ENCODE assay signal across 8 mouse cellular contexts in genomic region chr17:32536867-32537250, GRCm38 (mm10). TPM values are rescaled to one million over a fixed set of nuclear protein-coding genes. Genes with fewer than 3 reads are reported as not detected.
DNase-seq lines count a peak whose midpoint lies in the region; ATAC-seq and TF ChIP-seq lines count a peak whose summit lies in the region.

No protein-coding gene starts in this region.

- TF ChIP-seq POLR2A in bone marrow macrophage, adult 2 months (IDR thresholded peaks at IDR 0.05; ENCODE audit: borderline replicate concordance, low read depth, low read length), result no peak

- WGBS in limb, embryonic 12.5 days, result 60% methylated on average over 5 of the region's 5 CpGs
- WGBS in neural tube, embryonic 15.5 days, result 63% methylated on average over 5 of the region's 5 CpGs

- peak overlapping the region; percentile 64 for H3K4me2 ChIP-seq in limb, embryonic 12.5 days
- H3K4me2 ChIP-seq in neural tube, embryonic 15.5 days, result peak overlapping the region; percentile 67

- TF ChIP-seq CTCF in gastrocnemius, adult 2 months (IDR thresholded peaks at IDR 0.05), result no peak
- TF ChIP-seq CTCF in bone marrow macrophage, adult 2 months (IDR thresholded peaks at IDR 0.05; ENCODE audit: low read depth, low read length), result no peak

- peak; percentile 37; the same call in 1 of the 2 replicates for ATAC-seq in granulocyte monocyte progenitor cell, adult 5-6 weeks (replicated peaks; ENCODE audit: poor library complexity, severe bottlenecking)
- no peak for ATAC-seq in limb, embryonic 12.5 days (ENCODE audit: insufficient number of reproducible peaks, insufficient read depth, low FRiP score, low TSS enrichment, low read depth)
- ATAC-seq in neural tube, embryonic 15.5 days (ENCODE audit: low FRiP score), result no peak

- H3K27me3 ChIP-seq in limb, embryonic 12.5 days, result no peaks in the 10 kb centered on the region
- H3K27me3 ChIP-seq in neural tube, embryonic 15.5 days (replicated peaks), result no peaks in the 10 kb centered on the region

- H3K9me3 ChIP-seq in limb, embryonic 12.5 days, result no peaks in the 10 kb centered on the region
- no peaks in the 10 kb centered on the region for H3K9me3 ChIP-seq in neural tube, embryonic 15.5 days (replicated peaks)

- H3K9ac ChIP-seq in limb, embryonic 12.5 days (replicated peaks), result peak overlapping the region; percentile 59
- peak overlapping the region; percentile 42 for H3K9ac ChIP-seq in neural tube, embryonic 15.5 days (replicated peaks)

- no peak for DNase-seq in gastrocnemius, adult 2 months
- DNase-seq in gastrocnemius, adult 8-10 months (ENCODE audit: low spot score in 2 of 2), result no peak
- DNase-seq in ovary, postnatal 14 days (ENCODE audit: low spot score), result no peak
- DNase-seq in frontal cortex, adult 2 months (ENCODE audit: extremely low spot score in 1 of 2, low spot score in 1 of 2), result no peak

- intact Hi-C loops in gastrocnemius, adult 2 months (cut with DNase I), result no loop called here

- H3K27ac ChIP-seq in gastrocnemius, adult 2 months, result peak overlapping the region; percentile 75
- H3K27ac ChIP-seq in bone marrow macrophage, adult 2 months (ENCODE audit: insufficient read depth, low read depth, low read length), result 0 out of 2 replicates have a peak overlapping the region, but pooled peaks have one; percentile 17
- H3K27ac ChIP-seq in limb, embryonic 12.5 days, result peak overlapping the region; percentile 35; the same call in 1 of the 2 replicates
- H3K27ac ChIP-seq in neural tube, embryonic 15.5 days (replicated peaks), result peak overlapping the region; percentile 28; the same call in 1 of the 2 replicates

- H3K36me3 ChIP-seq in limb, embryonic 12.5 days, result no peaks in the 10 kb centered on the region
- no peaks in the 10 kb centered on the region for H3K36me3 ChIP-seq in neural tube, embryonic 15.5 days

- peaks cover 19% of the 10 kb centered on the region for H3K4me1 ChIP-seq in bone marrow macrophage, adult 2 months (ENCODE audit: control insufficient read depth, insufficient read depth, low read length)
- peaks cover 9% of the 10 kb centered on the region for H3K4me1 ChIP-seq in limb, embryonic 12.5 days (replicated peaks)
- peaks cover 14% of the 10 kb centered on the region for H3K4me1 ChIP-seq in neural tube, embryonic 15.5 days

- H3K4me3 ChIP-seq in gastrocnemius, adult 2 months, result peak overlapping the region; percentile 69
- H3K4me3 ChIP-seq in bone marrow macrophage, adult 2 months (ENCODE audit: insufficient read depth, low read length), result peak overlapping the region; percentile 69
- peak overlapping the region; percentile 52 for H3K4me3 ChIP-seq in limb, embryonic 12.5 days (replicated peaks)
- H3K4me3 ChIP-seq in neural tube, embryonic 15.5 days (replicated peaks), result peak overlapping the region; percentile 47

RNA-seq across cellular contexts. Expression of gene Cyp4f16, which starts 0.5 kb away (rescaled TPM):
- total RNA-seq in gastrocnemius, adult 2 months (2021), result 1 to 10 TPM; 1.1 to 2.3 TPM
- 1 to 10 TPM in 2 of 4 experiments, under 1 TPM in 2; 0.48 to 1.9 (median 1.2) TPM for total RNA-seq in gastrocnemius, adult 8-10 months (2022)
- polyA plus RNA-seq in bone marrow macrophage, adult 2 months (2012; ENCODE audit: insufficient read depth, insufficient read length, missing spikeins), result 52.2 and 53.6 TPM in 2 replicates
- total RNA-seq in granulocyte monocyte progenitor cell, adult 5-6 weeks (2014; fragmentation: Nextera tagmentation), result 10.5 and 17.7 TPM in 2 replicates
- 10.2 and 11.0 TPM in 2 replicates for total RNA-seq in granulocyte monocyte progenitor cell, adult 5-6 weeks (2017)
- 23.8 and 26.6 TPM in 2 replicates for polyA plus RNA-seq in limb, embryonic 12.5 days (2016; fragmentation: Nextera tagmentation; extraction: Ambion mirVana)
- polyA plus RNA-seq in neural tube, embryonic 15.5 days (2015; fragmentation: Nextera tagmentation; extraction: Ambion mirVana), result 19.1 and 19.4 TPM in 2 replicates
- polyA plus RNA-seq in frontal cortex, adult 2 months (2012; rRNA removed), result 13.0 and 13.4 TPM in 2 replicates

RNA-seq across cellular contexts. Expression of gene Cyp4f17, which starts 31.0 kb away (rescaled TPM):
- total RNA-seq in gastrocnemius, adult 2 months (2021), result 1 to 10 TPM; 1.5 to 2.2 TPM
- total RNA-seq in gastrocnemius, adult 8-10 months (2022), result 1 to 10 TPM; 1.6 to 2.6 (median 1.7) TPM
- polyA plus RNA-seq in bone marrow macrophage, adult 2 months (2012; ENCODE audit: insufficient read depth, insufficient read length, missing spikeins), result 2.2 and 3.5 TPM in 2 replicates
- total RNA-seq in granulocyte monocyte progenitor cell, adult 5-6 weeks (2014; fragmentation: Nextera tagmentation), result 1.2 and 1.9 TPM in 2 replicates
- total RNA-seq in granulocyte monocyte progenitor cell, adult 5-6 weeks (2017), result 0.13 and 0.31 TPM in 2 replicates
- polyA plus RNA-seq in limb, embryonic 12.5 days (2016; fragmentation: Nextera tagmentation; extraction: Ambion mirVana), result 13.3 and 13.8 TPM in 2 replicates
- 10.8 and 12.4 TPM in 2 replicates for polyA plus RNA-seq in neural tube, embryonic 15.5 days (2015; fragmentation: Nextera tagmentation; extraction: Ambion mirVana)
- 6.4 and 6.6 TPM in 2 replicates for polyA plus RNA-seq in frontal cortex, adult 2 months (2012; rRNA removed)

Comparison
In these comparisons a context has a peak if more than half of its experiments do, and no peak if none do; other contexts are left out.
1. H3K27ac ChIP-seq: peak in every context shown above with its lines; median percentile 75 in gastrocnemius, adult 2 months; 35 in limb, embryonic 12.5 days; 28 in neural tube, embryonic 15.5 days; 17 in bone marrow macrophage, adult 2 months.